Mouse (Mus musculus) T-cell, adult 2 months (primary cell): ENCODE results near the gene Ckap4.
A peak's percentile ranks its signal among the peaks of the same experiment; 100 is the strongest.
"Not testable (repeated sequence)": the region's sequence is repeated elsewhere in the genome, so short reads cannot be mapped to it uniquely, and the experiment has no call there.

Experiments
- DNase-seq: peaks from one replicate; pipeline ENCODE4 v3.0.0; 2022; ENCODE audit warnings: low spot score

Gene Ckap4

GRCm38 (mm10) chr10:84498867-84499266 is 35.0 kb downstream of the Ckap4 start:
- DNase-seq = no peak

- no peak for DNase-seq
Measured at GRCm38 (mm10) chr10:84496805-84497204, 37.1 kb downstream of the Ckap4 start.

- DNase-seq = no peak
Measured at GRCm38 (mm10) chr10:84494432-84494831, 39.4 kb downstream of the Ckap4 start.

- no peak for DNase-seq
Measured at GRCm38 (mm10) chr10:84490115-84490514, 43.7 kb downstream of the Ckap4 start.

- peak; percentile 54 for DNase-seq
Measured at GRCm38 (mm10) chr10:84488315-84488714, 45.5 kb downstream of the Ckap4 start.

GRCm38 (mm10) chr10:84484661-84485060 is 49.2 kb downstream of the Ckap4 start:
- no peak for DNase-seq

GRCm38 (mm10) chr10:84483553-84483952 is 50.3 kb downstream of the Ckap4 start:
- no peak for DNase-seq

GRCm38 (mm10) chr10:84483069-84483468 is 50.8 kb downstream of the Ckap4 start:
- DNase-seq = no peak

- not testable (repeated sequence) for DNase-seq
Measured at GRCm38 (mm10) chr10:84482418-84482817, 51.4 kb downstream of the Ckap4 start.

GRCm38 (mm10) chr10:84481327-84481671 is 52.6 kb downstream of the Ckap4 start:
- DNase-seq = no peak

- DNase-seq = no peak
Measured at GRCm38 (mm10) chr10:84480667-84481326, 53.1 kb downstream of the Ckap4 start.

- DNase-seq = no peak
Measured at GRCm38 (mm10) chr10:84480146-84480545, 53.7 kb downstream of the Ckap4 start.

GRCm38 (mm10) chr10:84477613-84478076 is 56.2 kb downstream of the Ckap4 start:
- no peak for DNase-seq

- no peak for DNase-seq
Measured at GRCm38 (mm10) chr10:84477045-84477612, 56.7 kb downstream of the Ckap4 start.
